Mouse (Mus musculus) CH12.LX (cell line): ENCODE measurements around the gene Tbc1d9. TPM values are rescaled to one million over a fixed set of nuclear protein-coding genes. Genes with fewer than 3 reads are reported as not detected.

ENCODE experiments used
- DNase-seq: peaks from one replicate; pipeline ENCODE4 v3.0.0-alpha.2; 2013; ENCODE audit errors: extremely low read depth
- H3K27ac ChIP-seq: 2 replicates; pipeline ENCODE4 v1.5.1; 2012; ENCODE audit warnings: low read depth, mild to moderate bottlenecking, control low read depth, moderate library complexity; ENCODE audit not compliant: insufficient read depth
- H3K27me3 ChIP-seq: replicated peaks from 2 replicates; pipeline ENCODE3; 2012; ENCODE audit warnings: inconsistent platforms
- H3K36me3 ChIP-seq, 2 experiments: replicated peaks in 1 of 2; 2 replicates each; pipeline versions ENCODE3 to v1.6.1; 2012; ENCODE audit warnings: inconsistent platforms in 1 of 2, low read length in 1 of 2, mild to moderate bottlenecking in 1 of 2, mixed read lengths in 1 of 2, moderate library complexity in 1 of 2; ENCODE audit not compliant: control insufficient read depth in 1 of 2, insufficient read depth in 1 of 2
- H3K4me1 ChIP-seq, 2 experiments: 2 replicates each; pipeline ENCODE4 v1.6.1; 2012; ENCODE audit warnings: inconsistent platforms in 1 of 2, moderate library complexity in 1 of 2; ENCODE audit not compliant: insufficient read depth in 2 of 2, control insufficient read depth in 1 of 2
- H3K4me2 ChIP-seq: 2 replicates; pipeline ENCODE4 v1.6.1; 2012; ENCODE audit warnings: low read depth, mild to moderate bottlenecking, control low read depth; ENCODE audit not compliant: poor library complexity, insufficient read depth, severe bottlenecking
- H3K4me3 ChIP-seq, 3 experiments: fragments of 150-350 bp in 1 of 3; sonication (generic) in 1 of 3; replicated peaks in 1 of 3; 2 replicates each; pipeline versions ENCODE3 to v1.5.1; 2011 to 2012; ENCODE audit warnings: low read depth in 2 of 3, low read length in 2 of 3, mild to moderate bottlenecking in 2 of 3, moderate library complexity in 2 of 3, control low read depth in 1 of 3, improper control_type of control experiment in 1 of 3, inconsistent platforms in 1 of 3, mixed read lengths in 1 of 3; ENCODE audit not compliant: poor library complexity in 1 of 3
- H3K79me2 ChIP-seq: replicated peaks from 2 replicates; pipeline ENCODE4 v1.6.1; 2012; ENCODE audit warnings: mild to moderate bottlenecking, moderate library complexity; ENCODE audit not compliant: control insufficient read depth, poor library complexity, insufficient read depth, severe bottlenecking; ENCODE audit errors: extremely low read depth
- H3K9ac ChIP-seq: 2 replicates; pipeline ENCODE4 v1.6.1; 2012; ENCODE audit warnings: low read depth, mild to moderate bottlenecking, control low read depth, moderate library complexity; ENCODE audit not compliant: insufficient read depth
- H3K9me3 ChIP-seq: replicated peaks from 2 replicates; pipeline ENCODE3; 2012; ENCODE audit warnings: low read length, inconsistent platforms, mixed read lengths
- BHLHE40 ChIP-seq: IDR thresholded peaks from 2 replicates; pipeline ENCODE4 v1.6.1; 2011; ENCODE audit warnings: mild to moderate bottlenecking, low read depth, low read length, improper control_type of control experiment
- CHD2 ChIP-seq: IDR thresholded peaks from 2 replicates; pipeline ENCODE4 v1.6.1; 2011; ENCODE audit warnings: low read length, improper control_type of control experiment
- CTCF ChIP-seq, 2 experiments: IDR thresholded peaks in 1 of 2; conservative IDR thresholded peaks in 1 of 2; 2 replicates each; pipeline ENCODE4 v1.5.1; 2011 to 2012; ENCODE audit warnings: low read depth in 2 of 2, low read length in 2 of 2, improper control_type of control experiment in 1 of 2, inconsistent platforms in 1 of 2, mild to moderate bottlenecking in 1 of 2, moderate library complexity in 1 of 2
- E2F4 ChIP-seq: IDR thresholded peaks from 2 replicates; pipeline ENCODE4 v1.6.1; 2011; ENCODE audit warnings: low read depth, low read length, improper control_type of control experiment; ENCODE audit not compliant: insufficient replicate concordance
- ELF1 ChIP-seq: IDR thresholded peaks from 2 replicates; pipeline ENCODE4 v1.6.1; 2014; ENCODE audit warnings: low read depth, mild to moderate bottlenecking, inconsistent platforms, low read length, improper control_type of control experiment
- EP300 ChIP-seq: IDR thresholded peaks from 2 replicates; pipeline ENCODE4 v1.6.1; 2011; ENCODE audit warnings: low read length, improper control_type of control experiment
- ETS1 ChIP-seq: conservative IDR thresholded peaks from 2 replicates; pipeline ENCODE4 v1.6.1; 2012; ENCODE audit warnings: low read depth, mild to moderate bottlenecking, inconsistent platforms, low read length, improper control_type of control experiment, moderate library complexity
- HCFC1 ChIP-seq: IDR thresholded peaks from 2 replicates; pipeline ENCODE4 v1.6.1; 2012; ENCODE audit warnings: low read depth, mild to moderate bottlenecking, inconsistent platforms, low read length, improper control_type of control experiment
- IRF4 ChIP-seq: IDR thresholded peaks from 2 replicates; pipeline ENCODE4 v1.6.1; 2014; ENCODE audit warnings: low read depth, mild to moderate bottlenecking, inconsistent platforms, low read length, improper control_type of control experiment
- JUN ChIP-seq: IDR thresholded peaks from 2 replicates; pipeline ENCODE4 v1.6.1; 2011; ENCODE audit warnings: low read depth, mild to moderate bottlenecking, low read length, improper control_type of control experiment, moderate library complexity; ENCODE audit not compliant: insufficient read depth
- JUND ChIP-seq: conservative IDR thresholded peaks from 2 replicates; pipeline ENCODE4 v1.6.1; 2011; ENCODE audit warnings: low read depth, low read length, improper control_type of control experiment
- KAT2A ChIP-seq: IDR thresholded peaks from 2 replicates; pipeline ENCODE4 v1.6.1; 2012; ENCODE audit warnings: low read length, improper control_type of control experiment, inconsistent platforms; ENCODE audit not compliant: insufficient replicate concordance
- MAFK ChIP-seq: IDR thresholded peaks from 2 replicates; pipeline ENCODE4 v1.6.1; 2011; ENCODE audit warnings: low read length, improper control_type of control experiment; ENCODE audit not compliant: insufficient replicate concordance
- MAX ChIP-seq: IDR thresholded peaks from 2 replicates; pipeline ENCODE4 v1.6.1; 2011; ENCODE audit warnings: low read length, improper control_type of control experiment
- MAZ ChIP-seq: IDR thresholded peaks from 2 replicates; pipeline ENCODE4 v1.6.1; 2012; ENCODE audit warnings: low read depth, mild to moderate bottlenecking, inconsistent platforms, low read length, improper control_type of control experiment, moderate library complexity
- MEF2A ChIP-seq: IDR thresholded peaks from 2 replicates; pipeline ENCODE4 v1.6.1; 2014; ENCODE audit warnings: low read depth, mild to moderate bottlenecking, inconsistent platforms, low read length, improper control_type of control experiment, borderline replicate concordance
- MXI1 ChIP-seq: IDR thresholded peaks from 2 replicates; pipeline ENCODE4 v1.6.1; 2011; ENCODE audit warnings: mild to moderate bottlenecking, low read depth, low read length, improper control_type of control experiment
- MYC ChIP-seq: IDR thresholded peaks from 2 replicates; pipeline ENCODE4 v1.6.1; 2011; ENCODE audit warnings: low read depth, mild to moderate bottlenecking, improper control_type of control experiment, low read length
- NELFE ChIP-seq: IDR thresholded peaks from 2 replicates; pipeline ENCODE4 v1.6.1; 2011; ENCODE audit warnings: low read depth, low read length, improper control_type of control experiment
- NRF1 ChIP-seq: IDR thresholded peaks from 2 replicates; pipeline ENCODE4 v1.6.1; 2014; ENCODE audit warnings: low read depth, mild to moderate bottlenecking, inconsistent platforms, low read length, improper control_type of control experiment, moderate library complexity
- POLR2A ChIP-seq: IDR thresholded peaks from 2 replicates; pipeline ENCODE4 v1.6.1; 2011; ENCODE audit warnings: low read depth, mild to moderate bottlenecking, improper control_type of control experiment, low read length
- POLR2AphosphoS2 ChIP-seq: IDR thresholded peaks from 2 replicates; pipeline ENCODE4 v1.6.1; 2011; ENCODE audit warnings: low read depth, low read length, improper control_type of control experiment
- RAD21 ChIP-seq: IDR thresholded peaks from 2 replicates; pipeline ENCODE4 v1.6.1; 2011; ENCODE audit warnings: low read depth, mild to moderate bottlenecking, low read length, improper control_type of control experiment, moderate library complexity
- SIN3A ChIP-seq: IDR thresholded peaks from 2 replicates; pipeline ENCODE4 v1.6.1; 2012; ENCODE audit warnings: low read length, improper control_type of control experiment, inconsistent platforms
- SMC3 ChIP-seq: IDR thresholded peaks from 2 replicates; pipeline ENCODE4 v1.6.1; 2011; ENCODE audit warnings: low read depth, low read length, improper control_type of control experiment
- TBP ChIP-seq: conservative IDR thresholded peaks from 2 replicates; pipeline ENCODE4 v1.6.1; 2011; ENCODE audit warnings: low read depth, low read length, improper control_type of control experiment
- TCF12 ChIP-seq: IDR thresholded peaks from 2 replicates; pipeline ENCODE4 v1.6.1; 2014; ENCODE audit warnings: low read depth, mild to moderate bottlenecking, inconsistent platforms, low read length, improper control_type of control experiment
- UBTF ChIP-seq: IDR thresholded peaks from 2 replicates; pipeline ENCODE4 v1.6.1; 2012; ENCODE audit warnings: low read depth, mild to moderate bottlenecking, inconsistent platforms, low read length, improper control_type of control experiment, moderate library complexity
- USF2 ChIP-seq: conservative IDR thresholded peaks from 2 replicates; pipeline ENCODE4 v1.6.1; 2011; ENCODE audit warnings: low read depth, low read length, improper control_type of control experiment
- ZKSCAN1 ChIP-seq: IDR thresholded peaks from 2 replicates; pipeline ENCODE4 v1.6.1; 2012; ENCODE audit warnings: low read depth, inconsistent platforms, low read length, improper control_type of control experiment, borderline replicate concordance
- ZMIZ1 ChIP-seq: IDR thresholded peaks from 2 replicates; pipeline ENCODE4 v1.6.1; 2012; ENCODE audit warnings: low read depth, mild to moderate bottlenecking, inconsistent platforms, low read length, improper control_type of control experiment
- ZNF384 ChIP-seq: IDR thresholded peaks from 2 replicates; pipeline ENCODE4 v1.6.1; 2012; ENCODE audit warnings: low read depth, low read length, improper control_type of control experiment, inconsistent platforms
- dilution Hi-C: fragments of 300-500 bp; cut with MboI; formaldehyde crosslinking; loops from 2 replicates; pipeline ENCODE4 v1.14.3; 2020; ENCODE audit warnings: low sequenced_read_pairs; ENCODE audit not compliant: extremely low pct_unique_long_range_greater_than_20kb, extremely low pct_ligation_motif_present
- in situ Hi-C: fragments of 300-500 bp; cut with MboI; formaldehyde crosslinking; loops from 3 replicates; pipeline ENCODE4 v1.14.3; 2019; ENCODE audit warnings: low sequenced_read_pairs, low pct_ligation_motif_present, low pct_unique_long_range_greater_than_20kb, mixed read lengths
- polyA plus RNA-seq: library from polyadenylated mRNA; unstranded; fragments of >175 nt; gene quantifications from 2 replicates; pipeline ENCODE4 v1.2.1, GENCODE M21; 2012; ENCODE audit warnings: low read depth; ENCODE audit not compliant: insufficient read length
- total RNA-seq, 2 experiments: library from RNA; depleted of rRNA; stranded (reverse); fragments of 300-350 nt in 1 of 2; fragments of >200 nt in 1 of 2; gene quantifications; 2 replicates each; pipeline ENCODE4 v1.2.3; 2012 to 2014

Gene Tbc1d9
- total and polyA plus RNA-seq, 3 experiments = 1.3 to 5.0 (median 1.6) TPM

- in situ Hi-C loops = loop anchor here (5.0 kb wide), 1 partner anchor 73 kb away; no protein-coding TSS in a partner anchor
Measured at GRCm38 (mm10) chr8:83175680-83176079, 10.5 kb downstream of the Tbc1d9 start.

GRCm38 (mm10) chr8:83176785-83177184, 11.6 kb downstream of the Tbc1d9 start:
- Histone ChIP-seq H3K4me3 (no peak overlapping the region), H3K79me2 (peaks cover 11% of the 10 kb centered on the region), H3K27ac (no peak overlapping the region), H3K9me3 (no peaks in the 10 kb centered on the region), H3K4me2 (no peak overlapping the region), H3K4me1 (peaks cover 12 to 29% of the 10 kb centered on the region in 2 experiments), H3K36me3 (no peaks in the 10 kb centered on the region), H3K27me3 (no peaks in the 10 kb centered on the region), H3K9ac (no peak overlapping the region)
- dilution Hi-C loops = no loop called here
- in situ Hi-C loops = loop anchor here (5.0 kb wide), 1 partner anchor 74 kb away; no protein-coding TSS in a partner anchor
- no peak for DNase-seq
- TF ChIP-seq USF2 (no peak), CHD2 (no peak), SMC3 (no peak), RAD21 (no peak), MYC (no peak), ZMIZ1 (no peak), BHLHE40 (no peak), JUND (no peak), MAFK (no peak), POLR2AphosphoS2 (no peak), EP300 (no peak), SIN3A (no peak), ETS1 (no peak), ELF1 (no peak)

More at GRCm38 (mm10) chr8:83175680-83176079, 10.5 kb downstream of the Tbc1d9 start:
- H3K79me2 ChIP-seq = peaks cover 11% of the 10 kb centered on the region
- TF ChIP-seq MXI1 (peak; percentile 45; the same call in 1 of the 2 replicates), SIN3A (no peak), UBTF (no peak), JUND (no peak), MYC (peak; percentile 93), TCF12 (peak; percentile 65; the same call in 1 of the 2 replicates), MAX (peak; percentile 73; the same call in 1 of the 2 replicates), KAT2A (peak; percentile 35; the same call in 1 of the 2 replicates), RAD21 (no peak), E2F4 (peak; percentile 80; the same call in 1 of the 2 replicates), JUN (no peak), MAZ (no peak), HCFC1 (peak; percentile 72), ELF1 (0 out of 2 replicates have a peak, but pooled peaks have one; percentile 44), MEF2A (peak; percentile 59; the same call in 1 of the 2 replicates), ZKSCAN1 (no peak), IRF4 (peak; percentile 40; the same call in 1 of the 2 replicates), ZNF384 (peak; percentile 15; the same call in 1 of the 2 replicates), NRF1 (peak; percentile 95), CTCF (conservative IDR thresholded peaks at IDR 0.05 in 1 of 2, IDR thresholded peaks at IDR 0.05 in 1 of 2; ENCODE audit: low read depth in 2 of 2, low read length in 2 of 2) (no peak), TBP (0 out of 2 replicates have a peak, but pooled peaks have one; percentile 53), NELFE (peak; percentile 59; the same call in 1 of the 2 replicates), ETS1 (peak; percentile 67; the same call in 1 of the 2 replicates), POLR2A (peak; percentile 68), BHLHE40 (peak; percentile 92)
- TF ChIP-seq, all 38 proteins: peak for 17
- Histone ChIP-seq H3K9me3 (no peaks in the 10 kb centered on the region), H3K4me2 (peak overlapping the region; percentile 98), H3K4me3 (peak overlapping the region in 2 of 3 experiments; percentile 2 to 56), H3K36me3 (no peaks in the 10 kb centered on the region), H3K4me1 (peaks cover 12 to 29% of the 10 kb centered on the region in 2 experiments), H3K27ac (peak overlapping the region; percentile 72), H3K9ac (peak overlapping the region; percentile 98), H3K27me3 (no peaks in the 10 kb centered on the region)
- DNase-seq = no peak
- dilution Hi-C loops = no loop called here
